8 mouse cellular contexts compared by ENCODE assay signal in genomic region chr3:119995781-119996180, GRCm38 (mm10).
DNase-seq lines count a peak whose midpoint lies in the region; ATAC-seq and TF ChIP-seq lines count a peak whose summit lies in the region.

No protein-coding gene starts in this region.

- H3K9me3 ChIP-seq in midbrain, postnatal 0 days (ENCODE audit: low read length), result no peaks in the 10 kb centered on the region
- H3K9me3 ChIP-seq in midbrain, embryonic 10.5 days (replicated peaks), result no peaks in the 10 kb centered on the region
- H3K9me3 ChIP-seq in heart, embryonic 12.5 days (replicated peaks), result no peaks in the 10 kb centered on the region

- 59% methylated on average over 4 of the region's 4 CpGs for WGBS in midbrain, postnatal 0 days
- 75% methylated on average over 4 of the region's 4 CpGs for WGBS in midbrain, embryonic 10.5 days
- 51% methylated on average over 4 of the region's 4 CpGs for WGBS in heart, embryonic 12.5 days

- no peaks in the 10 kb centered on the region for H3K36me3 ChIP-seq in midbrain, postnatal 0 days (ENCODE audit: insufficient read depth, low read length)
- H3K36me3 ChIP-seq in midbrain, embryonic 10.5 days, result no peaks in the 10 kb centered on the region
- no peaks in the 10 kb centered on the region for H3K36me3 ChIP-seq in heart, embryonic 12.5 days

- intact Hi-C loops in left cerebral cortex, postnatal 25 days (cut with DNase I), result loop anchor here (5.0 kb wide), 1 partner anchor 708 kb away; no protein-coding TSS in a partner anchor

- H3K27ac ChIP-seq in midbrain, postnatal 0 days (ENCODE audit: low read depth, low read length), result no peak overlapping the region
- H3K27ac ChIP-seq in midbrain, embryonic 10.5 days (replicated peaks), result no peak overlapping the region
- H3K27ac ChIP-seq in heart, embryonic 12.5 days (ENCODE audit: poor library complexity, severe bottlenecking), result peak overlapping the region; percentile 35; the same call in 1 of the 2 replicates

- H3K27me3 ChIP-seq in midbrain, postnatal 0 days (ENCODE audit: insufficient read depth, low read length), result no peaks in the 10 kb centered on the region
- no peaks in the 10 kb centered on the region for H3K27me3 ChIP-seq in midbrain, embryonic 10.5 days (ENCODE audit: low read depth, poor library complexity, severe bottlenecking)
- H3K27me3 ChIP-seq in heart, embryonic 12.5 days (replicated peaks), result no peaks in the 10 kb centered on the region

- no peaks in the 10 kb centered on the region for H3K4me1 ChIP-seq in midbrain, postnatal 0 days (ENCODE audit: insufficient read depth, low read length)
- no peaks in the 10 kb centered on the region for H3K4me1 ChIP-seq in midbrain, embryonic 10.5 days
- peaks cover 9% of the 10 kb centered on the region; the same call in 1 of the 2 replicates for H3K4me1 ChIP-seq in heart, embryonic 12.5 days (replicated peaks)

- H3K9ac ChIP-seq in midbrain, postnatal 0 days (replicated peaks; ENCODE audit: low read length, poor library complexity, severe bottlenecking), result no peak overlapping the region
- no peak overlapping the region for H3K9ac ChIP-seq in heart, embryonic 12.5 days

- no peak overlapping the region for H3K4me2 ChIP-seq in midbrain, postnatal 0 days (ENCODE audit: low read depth, low read length, poor library complexity, severe bottlenecking)
- H3K4me2 ChIP-seq in heart, embryonic 12.5 days, result no peak overlapping the region

- no peak for TF ChIP-seq CTCF in midbrain, postnatal 0 days (IDR thresholded peaks at IDR 0.05)

- ATAC-seq in cerebellum, adult (ENCODE audit: insufficient number of reproducible peaks, low FRiP score, low TSS enrichment), result no peak
- no peak for ATAC-seq in midbrain, postnatal 0 days (ENCODE audit: low FRiP score)
- ATAC-seq in heart, embryonic 12.5 days (ENCODE audit: insufficient number of reproducible peaks, low FRiP score), result peak; percentile 29; the same call in 1 of the 2 replicates

- DNase-seq in cerebellum, adult 18-20 months, result peak; percentile 9 to 17
- DNase-seq in midbrain, postnatal 0 days (ENCODE audit: low spot score), result peak; percentile 66
- DNase-seq in midbrain, embryonic 10.5 days (ENCODE audit: low spot score), result no peak
- peak; percentile 45 to 61 for DNase-seq in left cerebral cortex, postnatal 25 days (ENCODE audit: low spot score in 2 of 2)
- DNase-seq in right cerebral cortex, postnatal 4 days, result peak; percentile 69
- no peak for DNase-seq in spleen, postnatal 36 days (ENCODE audit: low spot score in 2 of 2)

- no peak overlapping the region for H3K4me3 ChIP-seq in midbrain, postnatal 0 days (ENCODE audit: low read depth, low read length)
- no peak overlapping the region for H3K4me3 ChIP-seq in midbrain, embryonic 10.5 days
- no peak overlapping the region for H3K4me3 ChIP-seq in heart, embryonic 12.5 days

Comparison
In these comparisons a context has a peak if more than half of its experiments do, and no peak if none do; other contexts are left out.
1. DNase-seq: peak in cerebellum, adult 18-20 months (2 of 2), midbrain, postnatal 0 days (single experiment), left cerebral cortex, postnatal 25 days (2 of 2) and right cerebral cortex, postnatal 4 days (single experiment); none in midbrain, embryonic 10.5 days (single experiment) and spleen, postnatal 36 days (0 of 2).